ENCODE assay signal across 14 mouse cellular contexts in genomic region chr8:75169363-75169762, GRCm38 (mm10). TPM values are rescaled to one million over a fixed set of nuclear protein-coding genes. Genes with fewer than 3 reads are reported as not detected.
DNase-seq lines count a peak whose midpoint lies in the region; ATAC-seq and TF ChIP-seq lines count a peak whose summit lies in the region.
"Had no signal": no experiment of that assay in that cellular context is flagged by ENCODE, and none has a peak within 500 bp of the region (broad histone marks: within the 10 kb centered on the region; RNA-seq: fewer than 3 reads in every experiment).

No protein-coding gene starts in this region.

- DNase-seq in cerebellum, postnatal 14 days = peak; percentile 80 to 89
- no peak for DNase-seq in cerebellum, adult 18-20 months
- no peak for DNase-seq in hindbrain, embryonic 10.5 days (ENCODE audit: low spot score)
- no peak for DNase-seq in lung, postnatal 0 days (ENCODE audit: low spot score)
- no peak for DNase-seq in lung, postnatal 36 days
- DNase-seq in gastrocnemius, postnatal 36 days = no peak
- DNase-seq: cerebellum, adult 11-12 months; heart, postnatal 36 days; thymus, postnatal 25 days had no signal

- peak; percentile 75; the same call in 1 of the 2 replicates for ATAC-seq in hindbrain, embryonic 15.5 days (ENCODE audit: low FRiP score, low read depth)
- peak; percentile 18; the same call in 1 of the 2 replicates for ATAC-seq in lung, postnatal 0 days
- 0 out of 2 replicates have a peak, but pooled peaks have one; percentile 30 for ATAC-seq in embryonic facial prominence, embryonic 15.5 days (ENCODE audit: insufficient number of reproducible peaks, low FRiP score, low TSS enrichment, low read depth)

- intact Hi-C loops in gastrocnemius, postnatal 36 days (cut with DNase I) = no loop called here

- H3K9ac ChIP-seq in hindbrain, embryonic 15.5 days = no peak overlapping the region
- H3K9ac ChIP-seq in lung, postnatal 0 days (replicated peaks; ENCODE audit: low read depth) = no peak overlapping the region
- H3K9ac ChIP-seq in embryonic facial prominence, embryonic 15.5 days = no peak overlapping the region
- H3K9ac ChIP-seq: embryonic facial prominence, embryonic 12.5 days; limb, embryonic 13.5 days had no signal

- TF ChIP-seq CTCF in lung, postnatal 0 days (IDR thresholded peaks at IDR 0.05) = no peak

- H3K4me2 ChIP-seq in hindbrain, embryonic 15.5 days = no peak overlapping the region
- H3K4me2 ChIP-seq in lung, postnatal 0 days (replicated peaks; ENCODE audit: low read depth, low read length) = no peak overlapping the region
- H3K4me2 ChIP-seq in embryonic facial prominence, embryonic 15.5 days (replicated peaks) = no peak overlapping the region
- H3K4me2 ChIP-seq: embryonic facial prominence, embryonic 12.5 days; limb, embryonic 13.5 days; midbrain, embryonic 11.5 days had no signal

- no peaks in the 10 kb centered on the region for H3K9me3 ChIP-seq in hindbrain, embryonic 15.5 days
- H3K9me3 ChIP-seq in hindbrain, embryonic 10.5 days = no peaks in the 10 kb centered on the region
- no peaks in the 10 kb centered on the region for H3K9me3 ChIP-seq in lung, postnatal 0 days (ENCODE audit: low read length)
- no peaks in the 10 kb centered on the region for H3K9me3 ChIP-seq in embryonic facial prominence, embryonic 15.5 days (replicated peaks)
- H3K9me3 ChIP-seq: embryonic facial prominence, embryonic 12.5 days; limb, embryonic 13.5 days had no signal

- H3K4me3 ChIP-seq in hindbrain, embryonic 15.5 days = no peak overlapping the region
- no peak overlapping the region for H3K4me3 ChIP-seq in hindbrain, embryonic 10.5 days
- no peak overlapping the region for H3K4me3 ChIP-seq in lung, postnatal 0 days (ENCODE audit: low read depth, low read length)
- no peak overlapping the region for H3K4me3 ChIP-seq in embryonic facial prominence, embryonic 15.5 days (replicated peaks)
- H3K4me3 ChIP-seq: embryonic facial prominence, embryonic 12.5 days; limb, embryonic 13.5 days had no signal

- no peak overlapping the region for H3K27ac ChIP-seq in hindbrain, embryonic 15.5 days (replicated peaks)
- no peak overlapping the region for H3K27ac ChIP-seq in hindbrain, embryonic 10.5 days
- no peak overlapping the region for H3K27ac ChIP-seq in lung, postnatal 0 days (ENCODE audit: low read length)
- H3K27ac ChIP-seq in embryonic facial prominence, embryonic 15.5 days (replicated peaks) = no peak overlapping the region
- H3K27ac ChIP-seq: embryonic facial prominence, embryonic 12.5 days; limb, embryonic 13.5 days had no signal

- no peaks in the 10 kb centered on the region for H3K36me3 ChIP-seq in hindbrain, embryonic 15.5 days
- H3K36me3 ChIP-seq in hindbrain, embryonic 10.5 days = no peaks in the 10 kb centered on the region
- no peaks in the 10 kb centered on the region for H3K36me3 ChIP-seq in lung, postnatal 0 days (ENCODE audit: insufficient read depth, low read length)
- H3K36me3 ChIP-seq in embryonic facial prominence, embryonic 15.5 days = no peaks in the 10 kb centered on the region
- H3K36me3 ChIP-seq: embryonic facial prominence, embryonic 12.5 days; limb, embryonic 13.5 days had no signal

- no peaks in the 10 kb centered on the region for H3K27me3 ChIP-seq in hindbrain, embryonic 15.5 days
- H3K27me3 ChIP-seq in hindbrain, embryonic 10.5 days (ENCODE audit: insufficient read depth, poor library complexity, severe bottlenecking) = no peaks in the 10 kb centered on the region
- H3K27me3 ChIP-seq in lung, postnatal 0 days (replicated peaks; ENCODE audit: insufficient read depth, low read length) = no peaks in the 10 kb centered on the region
- H3K27me3 ChIP-seq in embryonic facial prominence, embryonic 15.5 days = no peaks in the 10 kb centered on the region
- H3K27me3 ChIP-seq: embryonic facial prominence, embryonic 12.5 days; limb, embryonic 13.5 days had no signal

- no peak for TF ChIP-seq EP300 in lung, postnatal 0 days (IDR thresholded peaks at IDR 0.05)

- H3K4me1 ChIP-seq in hindbrain, embryonic 15.5 days (replicated peaks) = no peaks in the 10 kb centered on the region
- H3K4me1 ChIP-seq in hindbrain, embryonic 10.5 days (replicated peaks) = no peaks in the 10 kb centered on the region
- no peaks in the 10 kb centered on the region for H3K4me1 ChIP-seq in lung, postnatal 0 days (ENCODE audit: insufficient read depth, low read depth, low read length)
- H3K4me1 ChIP-seq in embryonic facial prominence, embryonic 15.5 days = no peaks in the 10 kb centered on the region
- H3K4me1 ChIP-seq: embryonic facial prominence, embryonic 12.5 days; limb, embryonic 13.5 days had no signal

- 48% methylated on average over 5 of the region's 5 CpGs for WGBS in hindbrain, embryonic 15.5 days
- WGBS in hindbrain, embryonic 10.5 days = 83% methylated on average over 5 of the region's 5 CpGs
- WGBS in lung, postnatal 0 days = 51% methylated on average over 5 of the region's 5 CpGs
- WGBS in embryonic facial prominence, embryonic 15.5 days = 57% methylated on average over 5 of the region's 5 CpGs

RNA-seq across cellular contexts. Expression of gene Rasd2, which starts 44.4 kb away (rescaled TPM):
- 3.1 and 5.7 TPM in 2 replicates for polyA plus RNA-seq in hindbrain, embryonic 15.5 days (2015; fragmentation: Nextera tagmentation; extraction: Ambion mirVana)
- 0.11 and 0.41 TPM in 2 replicates for polyA plus RNA-seq in hindbrain, embryonic 10.5 days (2016; fragmentation: Nextera tagmentation; extraction: Ambion mirVana)
- 1.1 and 1.4 TPM in 2 replicates for polyA plus RNA-seq in lung, postnatal 0 days (2015; fragmentation: Nextera tagmentation; extraction: Ambion mirVana)
- 0.88 and 1.4 TPM in 2 replicates for polyA plus RNA-seq in embryonic facial prominence, embryonic 15.5 days (2015; fragmentation: Nextera tagmentation; extraction: Ambion mirVana)
- total RNA-seq in gastrocnemius, postnatal 36 days (2021) = 1 to 10 TPM; 4.4 to 5.3 TPM

RNA-seq across cellular contexts. Expression of gene Mcm5, which starts 60.0 kb away (rescaled TPM):
- 41.0 and 42.9 TPM in 2 replicates for polyA plus RNA-seq in hindbrain, embryonic 15.5 days (2015; fragmentation: Nextera tagmentation; extraction: Ambion mirVana)
- polyA plus RNA-seq in hindbrain, embryonic 10.5 days (2016; fragmentation: Nextera tagmentation; extraction: Ambion mirVana) = 235 and 294 TPM in 2 replicates
- polyA plus RNA-seq in lung, postnatal 0 days (2015; fragmentation: Nextera tagmentation; extraction: Ambion mirVana) = 14.6 and 14.9 TPM in 2 replicates
- polyA plus RNA-seq in embryonic facial prominence, embryonic 15.5 days (2015; fragmentation: Nextera tagmentation; extraction: Ambion mirVana) = 123 and 124 TPM in 2 replicates
- total RNA-seq in gastrocnemius, postnatal 36 days (2021) = 1 to 10 TPM; 1.7 TPM

Comparison
In these comparisons a context has a peak if more than half of its experiments do, and no peak if none do; other contexts are left out.
1. DNase-seq: peak in cerebellum, postnatal 14 days (2 of 2); none in cerebellum, adult 18-20 months (0 of 2), hindbrain, embryonic 10.5 days (single experiment), lung, postnatal 0 days (single experiment), lung, postnatal 36 days (single experiment) and gastrocnemius, postnatal 36 days (0 of 2).
2. ATAC-seq: peak in every context shown above with its lines; median percentile 75 in hindbrain, embryonic 15.5 days; 30 in embryonic facial prominence, embryonic 15.5 days; 18 in lung, postnatal 0 days.